Mouse (Mus musculus) gastrocnemius, postnatal 25 days (tissue): ENCODE data around the gene Olfr1445. TPM values are rescaled to one million over a fixed set of nuclear protein-coding genes. Genes with fewer than 3 reads are reported as not detected.

Experiments
- DNase-seq: peaks from one replicate; pipeline ENCODE4 v3.0.0; 2022
- long read RNA-seq, 2 experiments: library from polyadenylated mRNA; stranded (forward); transcript quantifications; one replicate each; pipeline ENCODE4 v2.0.0; 2021
- total RNA-seq, 2 experiments: library from RNA; stranded (reverse); gene quantifications; 1 replicate in 1 of 2; 2 replicates in 1 of 2; pipeline ENCODE4 v1.2.3; 2021

Gene Olfr1445
- total RNA-seq = not detected
- long read RNA-seq, experiment 1 = 0 reads
- long read RNA-seq, experiment 2 = 0 reads

DNA sequence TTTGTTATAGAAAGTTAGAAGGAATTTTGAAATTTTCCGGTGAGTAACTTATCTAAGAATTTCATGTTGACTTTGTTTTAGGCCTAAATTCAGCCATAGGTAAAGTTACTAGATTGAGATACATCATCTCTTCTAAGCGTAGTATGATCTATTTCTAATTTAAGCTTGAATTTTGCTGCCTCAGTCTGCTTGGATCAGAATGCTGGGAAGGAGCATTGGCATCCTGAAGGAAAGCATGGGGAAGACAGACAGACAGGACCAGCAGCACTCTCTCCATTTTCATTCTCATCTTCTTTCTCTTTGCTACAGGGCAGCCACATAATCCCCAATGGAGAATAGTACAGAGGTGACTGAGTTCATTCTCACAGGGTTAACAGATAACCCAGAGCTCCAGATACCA lies at the start of gene Olfr1445:
Olfr1445 (plus strand) TSS at position 301 of the 400 bp plus-strand sequence.
- no peak for DNase-seq

DNA sequence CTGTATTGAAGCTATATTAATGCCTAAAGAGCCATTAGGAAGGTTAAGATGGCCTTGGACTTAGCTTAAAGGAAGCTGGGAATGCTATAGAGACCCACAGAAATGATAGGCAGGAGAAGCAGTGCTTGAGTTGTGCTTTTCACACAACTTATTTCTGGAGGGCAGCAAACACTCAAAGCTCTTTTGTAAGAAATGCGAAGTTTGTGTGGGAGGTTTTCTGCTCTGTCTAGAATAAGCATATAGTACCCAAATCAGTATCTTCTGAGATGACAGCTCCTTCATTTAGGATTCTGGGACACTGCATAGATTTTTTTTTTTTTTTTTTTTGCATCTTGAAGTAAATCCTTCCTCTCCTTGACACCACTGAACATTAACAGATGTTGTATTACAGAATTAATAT lies 45.1 kb upstream of the Olfr1445 start:
- DNase-seq = no peak

DNA sequence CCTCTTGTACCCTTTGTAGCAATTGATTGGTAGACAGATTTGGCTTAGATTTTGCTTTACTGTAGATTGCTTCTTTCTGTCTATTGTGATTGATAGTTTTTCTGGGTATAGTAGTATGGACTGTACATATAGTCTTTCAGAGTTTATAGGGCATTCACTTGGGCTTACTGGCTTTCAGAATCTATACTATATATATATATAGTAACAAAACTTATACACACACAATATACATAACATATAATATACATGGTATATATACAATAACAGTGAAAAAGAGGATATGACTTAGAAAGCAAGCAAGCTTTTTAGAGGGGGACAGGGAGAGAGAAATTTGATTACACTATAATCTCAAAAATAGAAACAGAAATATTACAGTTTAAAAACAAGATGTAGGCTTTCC lies 37.3 kb upstream of the Olfr1445 start, which contains the start of gene Gm5244:
Gm5244 (plus strand) TSS at position 301 of the 400 bp plus-strand sequence.
- DNase-seq = no peak

DNA sequence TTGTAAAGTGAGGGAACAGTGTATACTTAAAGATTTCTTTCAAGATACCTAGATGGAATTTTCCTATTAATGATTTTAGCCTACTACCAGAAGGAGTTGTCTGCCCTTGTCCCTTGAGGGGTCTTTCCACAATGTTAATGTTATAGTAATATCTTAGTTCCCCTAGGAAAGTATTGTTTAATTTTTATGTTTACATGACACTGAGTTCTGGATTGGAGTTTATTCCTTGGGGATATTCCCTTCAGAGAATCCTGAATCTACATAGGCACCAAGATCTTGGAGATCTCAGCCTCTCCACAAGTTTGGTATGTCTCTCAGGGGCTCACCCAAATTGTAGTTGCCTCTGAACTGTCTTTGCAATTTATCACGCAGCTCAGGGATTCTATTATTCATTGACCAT lies 26.7 kb upstream of the Olfr1445 start, which contains the start of gene Olfr1444:
Olfr1444 (plus strand) TSS at position 301 of the 400 bp plus-strand sequence.
- no peak for DNase-seq

DNA sequence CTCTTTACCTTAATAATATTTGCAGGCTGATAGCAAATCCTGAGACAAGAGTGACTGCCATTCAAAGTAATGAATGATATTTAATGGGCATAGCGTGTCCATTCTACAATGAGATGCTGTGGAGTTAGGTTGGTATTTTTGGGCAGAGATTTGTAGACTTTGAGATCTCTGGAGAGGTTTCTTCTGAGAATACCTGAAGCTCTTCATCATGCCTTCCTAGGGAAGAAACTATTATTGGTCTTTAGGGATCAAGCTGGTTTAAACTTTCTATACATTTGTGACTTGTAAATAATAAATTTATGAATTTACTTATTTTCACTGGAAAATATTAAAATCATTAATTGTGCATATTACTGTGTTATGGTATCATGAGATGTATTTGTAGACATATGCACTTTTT lies 9.8 kb downstream of the Olfr1445 start, which contains the start of gene Olfr1446:
Olfr1446 (minus strand) TSS at position 101 of the 400 bp plus-strand sequence.
- no peak for DNase-seq

DNA sequence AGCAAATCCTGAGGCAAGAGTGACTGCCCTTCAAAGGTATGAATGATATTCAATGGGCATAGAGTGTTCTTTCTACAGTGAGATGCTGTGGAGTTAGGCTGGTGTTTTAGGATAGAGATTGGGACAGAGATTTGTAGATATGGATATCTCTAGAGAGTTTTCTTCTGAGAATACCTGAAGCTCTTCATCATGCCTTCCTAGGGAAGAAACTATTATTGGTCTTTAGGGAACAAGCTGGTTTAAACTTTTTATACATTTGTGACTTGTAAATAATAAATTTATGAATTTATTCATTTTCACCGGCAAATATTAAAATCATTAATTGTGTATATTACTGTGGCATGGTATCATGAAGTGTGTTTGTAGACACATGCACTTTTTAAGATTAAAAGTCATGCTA lies 20.0 kb downstream of the Olfr1445 start, which contains the start of gene Olfr1447:
Olfr1447 (minus strand) TSS at position 101 of the 400 bp plus-strand sequence.
- DNase-seq = no peak

DNA sequence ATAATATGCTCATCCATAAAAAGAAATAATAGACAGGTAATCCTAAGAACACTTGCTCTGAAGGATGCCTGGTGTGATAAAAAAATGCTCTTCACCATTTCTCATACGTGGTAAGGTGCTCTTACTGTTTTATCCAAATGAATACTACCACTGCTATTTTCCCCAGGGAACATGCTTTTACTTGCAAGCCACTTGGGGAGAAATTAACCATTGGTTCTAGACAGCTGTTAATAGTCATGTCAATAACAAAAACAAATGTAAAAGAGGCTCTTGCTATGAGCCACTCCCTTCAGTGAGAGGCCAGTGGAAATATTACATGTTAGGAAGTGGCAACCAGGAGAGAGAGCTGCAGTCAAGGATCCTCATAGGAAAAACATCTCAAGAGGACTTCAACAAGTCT lies 40.7 kb downstream of the Olfr1445 start, which contains the start of gene Olfr1448:
Olfr1448 (minus strand) TSS at position 101 of the 400 bp plus-strand sequence.
- no peak for DNase-seq

DNA sequence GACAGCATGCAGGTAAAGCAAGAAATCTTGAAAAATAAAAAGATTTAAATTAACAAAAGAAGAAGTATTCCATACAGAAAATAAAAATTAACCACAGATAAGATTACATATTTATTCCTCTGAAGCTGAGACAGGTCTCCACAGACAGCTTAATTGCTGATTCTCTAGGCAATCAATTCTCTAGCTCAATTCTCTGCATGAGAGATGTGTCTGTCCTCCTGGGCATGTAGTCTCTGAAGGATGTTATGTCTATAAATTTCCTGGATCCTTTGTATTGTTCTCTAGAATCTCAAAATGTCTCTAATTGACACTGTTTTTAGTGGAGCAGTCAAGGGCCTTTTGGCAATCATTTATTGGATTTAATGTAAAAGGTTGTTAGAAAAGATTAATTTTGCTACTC lies 46.9 kb downstream of the Olfr1445 start, which contains the start of gene Olfr1449:
Olfr1449 (plus strand) TSS at position 301 of the 400 bp plus-strand sequence.
- no peak for DNase-seq

Other genes starting within 250 kb of the Olfr1445 start
- gene Olfr1442, start 213.4 kb upstream of the Olfr1445 start, total RNA-seq = not detected
- not detected for gene Olfr1443, start 205.7 kb upstream of the Olfr1445 start, total RNA-seq
- not detected for gene Keg1, start 188.1 kb upstream of the Olfr1445 start, total RNA-seq
- gene Cntf, start 118.2 kb upstream of the Olfr1445 start, total RNA-seq = 1 to 10 TPM; 3.2 to 3.4 TPM
- 10 to 100 TPM; 82.9 to 97.8 TPM for gene Zfp91, start 87.7 kb upstream of the Olfr1445 start, total RNA-seq
- gene Lpxn, start 87.7 kb upstream of the Olfr1445 start, total RNA-seq = under 1 TPM; 0.36 to 0.38 TPM
- not detected for gene Gm5244, start 37.2 kb upstream of the Olfr1445 start, total RNA-seq
- not detected for gene Olfr1444, start 26.6 kb upstream of the Olfr1445 start, total RNA-seq
- not detected for gene Olfr1446, start 9.7 kb downstream of the Olfr1445 start, total RNA-seq
- gene Olfr1447, start 19.9 kb downstream of the Olfr1445 start, total RNA-seq = not detected
- gene Olfr1448, start 40.6 kb downstream of the Olfr1445 start, total RNA-seq = not detected
- not detected for gene Olfr1449, start 47.0 kb downstream of the Olfr1445 start, total RNA-seq
- not detected for gene Olfr1450, start 66.4 kb downstream of the Olfr1445 start, total RNA-seq
- not detected for gene Olfr1451, start 111.2 kb downstream of the Olfr1445 start, total RNA-seq
- not detected for gene Olfr1453, start 144.5 kb downstream of the Olfr1445 start, total RNA-seq
- gene Olfr1454, start 176.8 kb downstream of the Olfr1445 start, total RNA-seq = not detected
- not detected for gene Olfr1457, start 214.0 kb downstream of the Olfr1445 start, total RNA-seq
- gene Olfr1458, start 222.9 kb downstream of the Olfr1445 start, total RNA-seq = not detected